Mouse (Mus musculus) neural tube, embryonic 15.5 days (tissue): ENCODE measurements around the gene Hdac5. TPM values are rescaled to one million over a fixed set of nuclear protein-coding genes. Genes with fewer than 3 reads are reported as not detected.

Experiments used
- ATAC-seq: fragments of 200-750 bp; cut with Nextera tagmentation; 2 replicates; pipeline ENCODE4 v1.8.0; 2017; ENCODE audit warnings: mild to moderate bottlenecking, moderate TSS enrichment, moderate library complexity; ENCODE audit not compliant: low FRiP score
- H3K27ac ChIP-seq: fragments of 300-500 bp; sonication (generic); replicated peaks from 2 replicates; pipeline ENCODE4 v1.5.1; 2015; ENCODE audit warnings: mild to moderate bottlenecking, inconsistent platforms
- H3K27me3 ChIP-seq: fragments of 300-500 bp; sonication (generic); replicated peaks from 2 replicates; pipeline ENCODE4 v1.6.1; 2015; ENCODE audit warnings: inconsistent platforms
- H3K36me3 ChIP-seq: fragments of 300-500 bp; sonication (generic); 2 replicates; pipeline ENCODE4 v1.6.1; 2015; ENCODE audit warnings: inconsistent platforms
- H3K4me1 ChIP-seq: fragments of 300-500 bp; sonication (generic); 2 replicates; pipeline ENCODE4 v1.6.1; 2015; ENCODE audit warnings: inconsistent platforms
- H3K4me2 ChIP-seq: fragments of 300-500 bp; sonication (generic); 2 replicates; pipeline ENCODE4 v1.6.1; 2015; ENCODE audit warnings: inconsistent platforms, mild to moderate bottlenecking, moderate library complexity
- H3K4me3 ChIP-seq: fragments of 300-500 bp; sonication (generic); replicated peaks from 2 replicates; pipeline ENCODE4 v1.5.1; 2015; ENCODE audit warnings: mild to moderate bottlenecking, inconsistent platforms
- H3K9ac ChIP-seq: fragments of 300-500 bp; sonication (generic); replicated peaks from 2 replicates; pipeline ENCODE4 v1.6.1; 2015; ENCODE audit warnings: mild to moderate bottlenecking, inconsistent platforms
- H3K9me3 ChIP-seq: fragments of 300-500 bp; sonication (generic); replicated peaks from 2 replicates; pipeline ENCODE4 v1.6.1; 2016; ENCODE audit warnings: inconsistent platforms
- WGBS: fragments of 180-500 bp; shearing (Covaris S2); methylation state at CpG from one replicate; pipeline ENCODE4 v1.1.7; 2015; ENCODE audit warnings: mixed read lengths; 5-methylcytosine and 5-hydroxymethylcytosine counted together
- polyA plus RNA-seq: library from polyadenylated mRNA; unstranded; fragments of >200 nt; fragmentation: Nextera tagmentation; extraction: Ambion mirVana; gene quantifications from 2 replicates; pipeline ENCODE4 v1.2.1, GENCODE M21; 2015

Hdac5 gene
- polyA plus RNA-seq, 1 experiment from 2014 or later = 77.4 TPM

DNA sequence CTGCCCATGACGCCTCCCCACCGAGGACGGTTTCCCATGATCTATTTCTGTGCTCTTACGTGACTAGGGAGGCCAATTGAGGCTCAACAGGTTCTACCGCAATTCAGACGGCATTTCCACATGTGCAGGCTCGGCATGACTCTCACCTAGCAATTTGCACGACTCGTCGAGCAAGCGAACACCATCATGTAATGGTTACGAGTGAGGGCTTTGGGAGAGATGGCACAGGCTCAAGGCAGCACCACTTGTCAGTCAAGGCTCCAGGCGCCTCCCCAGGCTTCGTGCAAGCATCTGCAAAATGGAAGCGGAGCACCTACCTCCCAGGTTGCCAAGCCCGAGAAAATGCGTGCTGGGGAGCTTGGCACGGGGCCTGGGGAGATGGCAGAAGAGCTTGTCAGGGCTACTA, 18.0 kb downstream of the Hdac5 start:
- H3K9me3 ChIP-seq = no peaks in the 10 kb centered on the region
- no peak overlapping the region for H3K9ac ChIP-seq
- no peak overlapping the region for H3K4me3 ChIP-seq
- H3K4me2 ChIP-seq = no peak overlapping the region
- H3K27me3 ChIP-seq = no peaks in the 10 kb centered on the region
- H3K4me1 ChIP-seq = peaks cover 88% of the 10 kb centered on the region
- H3K27ac ChIP-seq = no peak overlapping the region
- 0 out of 2 replicates have a peak, but pooled peaks cover 4% of the 10 kb centered on the region for H3K36me3 ChIP-seq
- 42% methylated on average over 18 of the region's 18 CpGs for WGBS
- no peak for ATAC-seq

DNA sequence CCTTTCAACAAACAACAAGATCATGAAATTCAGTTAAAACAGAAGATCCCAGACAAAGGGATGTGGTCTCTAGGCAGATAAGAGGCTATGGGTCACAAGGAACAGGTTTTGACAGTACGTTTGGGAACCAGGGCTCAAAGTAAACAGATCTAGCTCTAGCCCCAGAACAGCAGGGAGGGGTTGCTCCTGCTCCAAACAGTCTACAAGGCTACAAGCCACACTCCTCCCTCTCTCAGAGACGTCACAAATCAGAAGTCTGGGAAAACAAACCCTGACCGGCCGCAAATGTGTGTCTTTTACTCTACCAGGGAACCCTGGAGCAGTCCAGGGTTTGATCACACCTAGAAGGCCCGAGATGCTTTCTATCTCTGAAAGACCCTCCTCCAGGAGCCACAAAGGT, 19.0 kb downstream of the Hdac5 start:
- peaks cover 87% of the 10 kb centered on the region for H3K4me1 ChIP-seq
- no peak overlapping the region for H3K4me2 ChIP-seq
- no peak overlapping the region for H3K9ac ChIP-seq
- no peaks in the 10 kb centered on the region for H3K27me3 ChIP-seq
- H3K4me3 ChIP-seq = no peak overlapping the region
- no peaks in the 10 kb centered on the region for H3K9me3 ChIP-seq
- H3K36me3 ChIP-seq = peaks cover 10% of the 10 kb centered on the region
- WGBS = 69% methylated on average over 5 of the region's 5 CpGs
- no peak overlapping the region for H3K27ac ChIP-seq
- ATAC-seq = no peak

DNA sequence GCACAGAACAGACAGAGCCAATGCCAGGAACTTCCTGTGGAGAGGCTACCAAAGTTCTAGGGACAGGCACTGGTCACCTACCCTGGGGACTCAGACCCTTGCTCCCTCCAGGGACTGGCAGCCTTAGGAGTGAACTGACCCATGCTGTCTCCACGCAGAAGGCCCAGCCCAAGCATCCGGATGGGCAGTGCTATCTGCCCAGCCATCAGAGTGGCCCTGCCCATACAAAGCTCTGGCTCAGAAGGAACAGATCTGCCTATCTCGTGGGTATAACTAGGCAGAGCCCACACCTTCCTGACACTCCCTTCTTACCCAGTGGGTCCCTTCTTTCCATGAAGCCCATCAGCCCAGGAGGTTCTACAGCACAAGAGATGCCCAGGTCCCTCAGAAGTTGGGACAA, 19.8 kb downstream of the Hdac5 start:
- ATAC-seq = no peak
- 71% methylated on average over 3 of the region's 3 CpGs for WGBS
- Histone ChIP-seq H3K9me3 (no peaks in the 10 kb centered on the region), H3K4me2 (no peak overlapping the region), H3K9ac (no peak overlapping the region), H3K4me1 (peaks cover 78% of the 10 kb centered on the region), H3K4me3 (no peak overlapping the region), H3K27me3 (no peaks in the 10 kb centered on the region), H3K36me3 (peaks cover 18% of the 10 kb centered on the region), H3K27ac (no peak overlapping the region)

DNA sequence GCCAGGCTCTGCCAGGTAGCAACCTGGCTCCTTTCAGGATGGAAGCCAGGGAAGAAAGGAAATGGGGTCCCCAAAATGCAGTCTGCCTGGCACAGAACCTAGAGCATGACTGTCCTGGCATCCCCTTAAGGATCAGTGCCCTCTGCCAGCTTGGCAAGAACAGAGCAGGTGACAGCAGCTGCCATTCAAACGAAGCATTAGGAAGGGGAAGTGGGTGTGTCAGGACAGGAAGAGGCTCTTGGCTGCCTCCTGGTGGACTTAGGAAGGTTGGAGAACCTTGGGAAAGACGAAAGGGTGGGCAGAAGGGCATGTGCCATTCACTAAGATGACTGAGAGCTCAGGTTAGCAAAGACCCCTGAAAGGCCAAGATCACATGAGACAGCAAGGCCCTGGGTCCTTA, 20.2 kb downstream of the Hdac5 start:
- H3K9ac ChIP-seq = no peak overlapping the region
- H3K27ac ChIP-seq = 0 out of 2 replicates have a peak overlapping the region, but pooled peaks have one; percentile 37
- ATAC-seq = no peak
- H3K27me3 ChIP-seq = no peaks in the 10 kb centered on the region
- H3K9me3 ChIP-seq = no peaks in the 10 kb centered on the region
- H3K36me3 ChIP-seq = peaks cover 22% of the 10 kb centered on the region
- WGBS = 12% methylated on average over 2 of the region's 2 CpGs
- H3K4me2 ChIP-seq = no peak overlapping the region
- H3K4me3 ChIP-seq = no peak overlapping the region
- peaks cover 74% of the 10 kb centered on the region for H3K4me1 ChIP-seq

DNA sequence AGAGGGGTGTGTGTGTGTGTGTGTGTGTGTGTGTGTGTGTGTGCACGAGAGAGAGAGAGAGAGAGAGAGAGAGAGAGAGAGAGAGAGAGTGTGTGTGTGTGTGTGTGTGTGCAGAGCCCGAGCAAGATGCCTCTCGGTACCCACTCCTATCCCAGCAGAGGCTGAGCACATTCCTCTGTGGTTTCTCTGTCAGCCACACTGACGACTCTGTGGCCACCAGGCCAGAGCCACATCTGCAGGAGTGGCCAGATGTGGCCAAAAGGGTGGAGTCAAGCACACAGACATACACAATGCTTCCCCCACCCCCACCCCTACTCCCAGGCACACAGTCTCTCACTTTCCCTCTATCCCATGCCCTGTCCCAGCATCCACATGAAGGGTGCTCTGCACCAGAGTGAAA, 21.1 kb downstream of the Hdac5 start:
- no peak for ATAC-seq
- no peak overlapping the region for H3K4me3 ChIP-seq
- 0 out of 2 replicates have a peak overlapping the region, but pooled peaks have one; percentile 51 for H3K27ac ChIP-seq
- WGBS = 31% methylated on average over 4 of the region's 4 CpGs
- H3K4me2 ChIP-seq = no peak overlapping the region
- no peaks in the 10 kb centered on the region for H3K27me3 ChIP-seq
- H3K4me1 ChIP-seq = peaks cover 65% of the 10 kb centered on the region
- peaks cover 31% of the 10 kb centered on the region for H3K36me3 ChIP-seq
- H3K9me3 ChIP-seq = no peaks in the 10 kb centered on the region
- no peak overlapping the region for H3K9ac ChIP-seq

DNA sequence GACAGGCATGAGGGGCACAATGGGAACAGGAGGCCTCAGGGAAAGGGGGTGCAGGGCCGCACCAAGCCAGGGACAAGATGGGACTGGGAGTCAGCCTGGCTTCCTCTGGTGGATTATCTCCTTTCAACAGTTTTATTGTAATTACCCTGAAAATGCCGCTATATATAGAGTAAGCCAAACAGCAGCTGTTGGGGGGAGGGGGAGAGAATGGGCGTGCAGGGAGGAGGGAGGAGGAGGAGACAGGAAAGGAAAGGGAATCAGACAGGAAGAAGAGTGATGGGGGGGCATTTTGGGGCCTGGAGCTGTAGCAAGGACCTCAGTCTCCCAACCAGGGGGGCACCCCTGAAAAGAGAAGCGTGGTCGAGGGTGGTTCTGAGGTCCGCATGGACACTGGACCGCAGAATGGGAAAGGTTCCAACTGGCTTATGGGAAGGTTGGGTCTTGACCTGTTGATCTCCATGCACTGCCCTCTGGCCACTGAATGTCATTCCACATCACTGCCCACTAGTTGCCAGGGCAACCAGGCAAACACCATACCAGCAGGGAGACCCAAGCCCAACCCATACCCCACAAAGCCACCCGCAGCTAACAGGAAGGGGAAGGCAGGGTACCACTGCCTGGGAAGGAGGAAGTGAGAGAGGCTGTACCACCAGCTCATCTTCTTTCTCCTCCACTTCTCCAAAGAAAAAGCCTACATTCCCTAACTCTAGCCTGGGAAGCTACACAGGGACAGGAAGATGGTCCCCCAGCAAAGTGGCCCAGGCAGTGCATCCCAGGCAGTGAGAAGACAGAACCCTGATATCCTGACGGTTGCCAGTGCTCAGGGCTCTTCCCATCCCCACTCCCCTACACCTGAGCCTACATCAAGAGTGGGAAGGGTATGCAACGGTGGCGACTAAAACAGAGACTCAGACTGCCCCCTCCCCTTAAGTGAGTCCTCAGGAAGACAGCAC, 21.9 kb downstream of the Hdac5 start:
- peak overlapping the region; percentile 10; the same call in 1 of the 2 replicates for H3K9ac ChIP-seq
- ATAC-seq = 0 out of 2 replicates have a peak, but pooled peaks have one; percentile 25

DNA sequence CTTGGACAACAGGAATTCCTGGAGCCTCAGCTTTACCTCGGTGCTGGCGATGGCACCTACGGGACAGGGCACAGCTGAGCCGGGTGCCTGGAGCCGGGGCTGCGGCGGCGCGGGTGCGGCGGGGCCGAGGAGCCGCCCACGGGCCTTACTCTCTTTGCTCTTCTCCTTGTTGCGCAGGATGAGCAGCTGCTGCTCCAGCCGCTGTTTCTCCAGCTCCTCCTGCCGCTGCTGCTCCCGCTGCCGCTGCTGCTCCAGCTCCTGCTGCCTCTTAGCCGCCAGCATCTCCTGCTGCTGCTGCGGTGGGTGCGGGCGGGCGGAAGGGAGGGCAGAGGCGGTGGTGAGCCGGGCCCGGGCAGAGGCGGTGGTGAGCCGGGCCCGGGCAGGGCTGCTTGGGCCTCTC, 23.5 kb downstream of the Hdac5 start:
- Histone ChIP-seq H3K9ac (no peak overlapping the region), H3K4me2 (no peak overlapping the region), H3K4me3 (no peak overlapping the region), H3K27me3 (no peaks in the 10 kb centered on the region), H3K9me3 (no peaks in the 10 kb centered on the region), H3K27ac (no peak overlapping the region), H3K4me1 (peaks cover 45% of the 10 kb centered on the region), H3K36me3 (peaks cover 50% of the 10 kb centered on the region)
- WGBS = 63% methylated on average over 29 of the region's 30 CpGs
- ATAC-seq = no peak

More for the DNA sequence above, 21.9 kb downstream of the Hdac5 start:
- H3K27me3 ChIP-seq = no peaks in the 10 kb centered on the region
- peaks cover 37% of the 10 kb centered on the region for H3K36me3 ChIP-seq
- no peaks in the 10 kb centered on the region for H3K9me3 ChIP-seq
- peak overlapping the region; percentile 0; the same call in 1 of the 2 replicates for H3K4me2 ChIP-seq
- H3K27ac ChIP-seq = peak overlapping the region; percentile 51
- H3K4me3 ChIP-seq = no peak overlapping the region
- peaks cover 59% of the 10 kb centered on the region for H3K4me1 ChIP-seq
- 20% methylated on average over 11 of the region's 11 CpGs for WGBS

DNA sequence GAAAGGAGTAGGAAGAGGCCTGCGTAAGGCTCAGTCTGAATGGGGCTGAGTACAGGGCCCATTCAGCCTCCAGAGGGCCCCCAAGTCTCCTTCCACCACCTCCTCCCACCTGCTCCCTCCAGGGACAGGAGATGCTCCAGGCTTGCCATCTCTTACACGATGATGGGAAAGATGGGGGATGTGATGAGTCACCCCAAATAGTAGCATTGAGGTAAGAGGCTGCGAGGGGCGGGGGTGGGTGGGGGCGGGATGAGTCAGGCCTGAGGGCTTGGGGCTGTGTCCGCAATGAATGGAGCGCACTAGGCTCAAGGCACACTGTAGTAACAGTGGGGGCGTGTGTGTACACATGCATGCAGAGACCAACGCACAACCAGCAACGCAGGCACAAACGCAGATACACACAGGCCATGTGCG, 28.6 kb downstream of the Hdac5 start:
- WGBS = 81% methylated on average over 12 of the region's 12 CpGs
- Histone ChIP-seq H3K27me3 (no peaks in the 10 kb centered on the region), H3K4me3 (no peak overlapping the region), H3K4me1 (peaks cover 2% of the 10 kb centered on the region; the same call in 1 of the 2 replicates), H3K27ac (no peak overlapping the region), H3K4me2 (no peak overlapping the region), H3K9ac (no peak overlapping the region), H3K9me3 (no peaks in the 10 kb centered on the region), H3K36me3 (peaks cover 97% of the 10 kb centered on the region)
- ATAC-seq = no peak

DNA sequence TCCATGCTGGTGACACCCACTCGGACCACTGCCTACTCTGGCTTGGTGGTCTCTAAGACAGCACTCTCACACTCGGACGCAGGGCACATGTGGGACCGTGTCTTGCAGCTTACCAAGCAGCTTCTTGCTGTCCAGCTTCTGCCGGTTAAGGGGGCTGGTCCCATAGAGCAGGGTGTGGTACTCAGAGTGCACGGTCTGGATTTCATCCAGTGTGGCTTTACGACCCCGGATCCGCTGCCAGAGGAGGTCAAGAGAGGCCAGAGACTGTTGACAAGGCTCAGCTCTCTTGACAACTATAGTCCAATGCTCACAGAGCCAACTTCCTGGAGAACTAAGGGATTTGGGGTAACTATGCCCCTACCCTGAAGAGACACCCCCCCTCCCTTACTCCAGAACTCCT, 30.1 kb downstream of the Hdac5 start:
- Histone ChIP-seq H3K27me3 (no peaks in the 10 kb centered on the region), H3K4me2 (no peak overlapping the region), H3K36me3 (peaks cover 97% of the 10 kb centered on the region), H3K9ac (no peak overlapping the region), H3K4me3 (no peak overlapping the region), H3K27ac (no peak overlapping the region), H3K4me1 (no peaks in the 10 kb centered on the region), H3K9me3 (no peaks in the 10 kb centered on the region)
- WGBS = 79% methylated on average over 9 of the region's 9 CpGs
- ATAC-seq = no peak

DNA sequence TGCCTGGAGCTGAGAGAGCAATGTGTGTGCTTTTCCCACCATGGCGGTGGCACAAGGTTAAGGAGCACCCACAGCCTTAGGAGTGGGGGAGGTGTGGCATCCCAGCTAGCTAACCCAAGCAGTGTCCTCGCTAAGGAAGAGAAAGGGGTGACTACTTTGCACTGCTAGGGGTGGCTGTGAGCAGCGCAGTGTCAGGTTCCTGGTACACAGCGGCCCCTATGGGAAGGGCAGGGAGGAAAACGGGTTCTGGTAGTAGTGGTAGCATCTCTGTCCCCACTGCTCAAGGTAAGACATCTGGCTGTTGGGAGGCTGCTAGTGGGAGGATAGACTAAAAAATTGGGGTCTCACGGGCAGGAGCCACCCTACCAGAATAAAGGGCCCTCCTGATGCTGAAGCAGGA, 31.7 kb downstream of the Hdac5 start:
- Histone ChIP-seq H3K9me3 (no peaks in the 10 kb centered on the region), H3K4me1 (no peaks in the 10 kb centered on the region), H3K27ac (no peak overlapping the region), H3K27me3 (no peaks in the 10 kb centered on the region), H3K4me2 (no peak overlapping the region), H3K9ac (no peak overlapping the region), H3K36me3 (peaks cover 91% of the 10 kb centered on the region), H3K4me3 (no peak overlapping the region)
- ATAC-seq = no peak
- WGBS = 72% methylated on average over 6 of the region's 6 CpGs

DNA sequence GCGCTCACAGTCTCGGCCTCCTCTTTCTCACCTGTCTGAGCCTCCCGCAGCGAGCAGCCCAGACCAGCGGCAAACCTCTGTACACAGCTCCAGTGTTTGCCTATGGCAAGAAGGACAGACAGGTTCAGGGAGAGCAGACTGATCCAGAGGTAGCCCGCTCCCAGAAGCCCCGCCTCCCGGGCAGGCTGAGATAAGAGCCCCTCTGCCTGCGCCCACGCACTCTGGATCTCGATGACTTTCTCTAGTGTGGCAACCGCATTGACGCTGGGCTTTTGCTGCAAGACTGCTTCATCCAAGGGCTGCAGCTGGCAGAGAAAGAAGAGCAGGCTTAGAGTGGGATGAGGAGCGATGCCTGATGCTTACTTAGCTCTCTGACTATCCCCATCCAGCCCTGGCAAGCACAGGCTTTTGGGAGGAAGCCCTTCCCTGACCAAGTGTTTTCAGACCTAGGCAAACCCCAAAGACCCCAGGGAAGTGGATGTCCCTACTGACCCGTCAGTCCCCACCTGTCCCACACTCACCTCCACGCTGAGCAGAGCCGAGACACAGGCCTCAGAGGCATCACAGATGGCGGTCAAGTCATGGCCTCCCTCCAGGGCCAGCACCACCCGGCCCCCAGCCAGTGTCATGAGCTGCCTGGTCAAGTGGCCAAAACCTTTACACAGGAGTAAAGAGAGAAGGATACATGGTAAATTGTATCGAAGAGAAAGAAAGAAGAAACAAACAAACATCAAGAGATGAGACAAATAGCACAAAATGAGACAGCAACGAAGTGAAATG, 33.8 kb downstream of the Hdac5 start:
- no peak for ATAC-seq
- H3K27ac ChIP-seq = no peak overlapping the region
- H3K4me2 ChIP-seq = no peak overlapping the region
- H3K4me3 ChIP-seq = no peak overlapping the region
- no peaks in the 10 kb centered on the region for H3K9me3 ChIP-seq
- no peak overlapping the region for H3K9ac ChIP-seq
- peaks cover 2% of the 10 kb centered on the region for H3K4me1 ChIP-seq
- no peaks in the 10 kb centered on the region for H3K27me3 ChIP-seq
- WGBS = 86% methylated on average over 21 of the region's 21 CpGs
- H3K36me3 ChIP-seq = peaks cover 80% of the 10 kb centered on the region
